Mouse (Mus musculus): ENCODE data around the gene Atp6v0a1.
"Not testable (repeated sequence)": the region's sequence is repeated elsewhere in the genome, so short reads cannot be mapped to it uniquely, and the experiment has no call there.

The Atp6v0a1 gene

GRCm38 (mm10) chr11:100982087-100982486 lies 27.2 kb upstream of the Atp6v0a1 start:
- no peak for DNase-seq

GRCm38 (mm10) chr11:100983125-100983777 lies 26.0 kb upstream of the Atp6v0a1 start:
- peak; percentile 87 for DNase-seq

- DNase-seq: no peak
Observed at GRCm38 (mm10) chr11:100983778-100984131, 25.5 kb upstream of the Atp6v0a1 start.

- DNase-seq: no peak
Observed at GRCm38 (mm10) chr11:100985607-100986006, 23.6 kb upstream of the Atp6v0a1 start.

- no peak for DNase-seq
Observed at GRCm38 (mm10) chr11:100988674-100989073, 20.6 kb upstream of the Atp6v0a1 start.

GRCm38 (mm10) chr11:100989666-100990065 lies 19.6 kb upstream of the Atp6v0a1 start:
- no peak for DNase-seq

GRCm38 (mm10) chr11:100991027-100991534 lies 18.2 kb upstream of the Atp6v0a1 start:
- no peak for DNase-seq

GRCm38 (mm10) chr11:100993437-100993836 lies 15.8 kb upstream of the Atp6v0a1 start:
- no peak for DNase-seq

- DNase-seq: no peak
Observed at GRCm38 (mm10) chr11:100994233-100994632, 15.0 kb upstream of the Atp6v0a1 start.

- no peak for DNase-seq
Observed at GRCm38 (mm10) chr11:100994655-100995054, 14.6 kb upstream of the Atp6v0a1 start.

- no peak for DNase-seq
Observed at GRCm38 (mm10) chr11:100996501-100996900, 12.8 kb upstream of the Atp6v0a1 start.

- no peak for DNase-seq
Observed at GRCm38 (mm10) chr11:100998836-100999235, 10.4 kb upstream of the Atp6v0a1 start.

- no peak for DNase-seq
Observed at GRCm38 (mm10) chr11:100999254-100999653, 10.0 kb upstream of the Atp6v0a1 start.

- DNase-seq: not testable (repeated sequence)
Observed at GRCm38 (mm10) chr11:101001875-101002552, 7.2 kb upstream of the Atp6v0a1 start.

- DNase-seq: peak; percentile 51
Observed at GRCm38 (mm10) chr11:101003025-101003685, 6.1 kb upstream of the Atp6v0a1 start.

- peak; percentile 44 for DNase-seq
Observed at GRCm38 (mm10) chr11:101008206-101009045, 826 bp upstream of the Atp6v0a1 start.

GRCm38 (mm10) chr11:101009888-101010784 lies 884 bp downstream of the Atp6v0a1 start:
- DNase-seq: peak; percentile 15

- DNase-seq: no peak
Observed at GRCm38 (mm10) chr11:101011641-101012040, 2.4 kb downstream of the Atp6v0a1 start.

- DNase-seq: no peak
Observed at GRCm38 (mm10) chr11:101023371-101023770, 14.1 kb downstream of the Atp6v0a1 start.

- DNase-seq: no peak
Observed at GRCm38 (mm10) chr11:101024001-101024400, 14.7 kb downstream of the Atp6v0a1 start.

GRCm38 (mm10) chr11:101027121-101027520 lies 17.9 kb downstream of the Atp6v0a1 start:
- no peak for DNase-seq

- no peak for DNase-seq
Observed at GRCm38 (mm10) chr11:101029320-101029719, 20.1 kb downstream of the Atp6v0a1 start.

Data from kidney, postnatal 14 days (tissue).